Mouse (Mus musculus): ENCODE data around the gene Scn5a.

DNA sequence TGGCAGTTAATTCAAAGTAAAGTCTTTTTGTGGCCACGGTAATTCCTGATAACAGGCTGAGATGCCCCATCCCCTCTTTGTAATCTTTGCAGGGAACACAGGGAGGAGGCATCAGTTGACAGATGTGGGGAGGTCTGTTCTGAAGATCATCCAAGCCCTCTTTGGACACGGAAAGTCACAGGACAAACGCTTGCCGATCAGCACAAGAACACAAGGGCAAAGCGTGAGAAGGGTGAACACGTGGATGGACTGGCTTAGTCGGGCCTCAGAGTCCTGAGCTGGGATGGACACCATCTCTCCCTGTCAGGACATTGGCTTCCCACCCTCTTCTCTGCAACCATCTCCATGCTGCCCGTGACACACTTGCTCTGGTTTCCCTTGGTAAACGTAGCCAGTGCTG is 63.4 kb downstream of the Scn5a start:
- no peak for TF ChIP-seq CTCF (IDR thresholded peaks at IDR 0.05; ENCODE audit: extremely low read depth, insufficient read length, insufficient replicate concordance, low read depth, low read length)
- no peak for TF ChIP-seq POLR2A (IDR thresholded peaks at IDR 0.05; ENCODE audit: low read depth, low read length)
